Mouse (Mus musculus) heart, adult 18-20 months (tissue): ENCODE results near the gene Pias1. TPM values are rescaled to one million over a fixed set of nuclear protein-coding genes. Genes with fewer than 3 reads are reported as not detected.

Experiments used
- DNase-seq, 2 experiments: peaks; one replicate each; pipeline ENCODE4 v3.0.0; 2021 to 2022; ENCODE audit warnings: mixed read lengths in 1 of 2
- long read RNA-seq, 2 experiments: library from polyadenylated mRNA; stranded (forward); transcript quantifications; one replicate each; pipeline ENCODE4 v2.0.0; 2021
- total RNA-seq, 2 experiments: library from RNA; stranded (reverse); gene quantifications; 2 replicates each; pipeline ENCODE4 v1.2.3; 2021

Pias1 gene
- 10 to 100 TPM; 19.5 to 25.6 TPM for total RNA-seq
- long read RNA-seq, experiment 1, full-length matches to known transcripts = 11 of 22 reads
- long read RNA-seq, experiment 1, partial matches to known transcripts = 2 of 22 reads
- long read RNA-seq, experiment 1, other reads (novel, unspliced or antisense) = 9 of 22 reads
- long read RNA-seq, experiment 2, partial matches to known transcripts = 0 of 3 reads
- long read RNA-seq, experiment 2, other reads (novel, unspliced or antisense) = 3 of 3 reads

DNA sequence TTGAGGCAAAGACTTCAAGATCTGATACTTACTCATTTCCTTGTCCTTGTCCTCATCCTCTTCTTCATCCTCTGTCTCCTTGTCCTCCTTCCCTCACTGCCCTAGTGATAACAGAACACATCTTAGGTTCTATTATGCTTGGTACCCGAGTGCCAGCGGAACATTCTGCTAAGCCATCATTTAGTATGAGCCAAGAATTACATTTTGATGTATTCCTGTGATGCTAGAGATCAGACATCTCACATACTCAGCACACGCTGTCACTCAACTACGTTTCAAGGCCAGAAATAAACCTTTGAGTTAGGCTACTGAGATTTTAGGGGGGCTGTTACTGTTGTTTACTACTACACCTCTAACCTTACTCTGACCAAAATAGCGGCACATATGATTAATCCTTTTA is at the start of gene Pias1:
Pias1 (minus strand) TSS at position 101 of the 400 bp plus-strand sequence.
- no peak for DNase-seq

- no peak for DNase-seq
These were observed 47.7 kb upstream of the Pias1 start for GRCm38 (mm10) chr9:63035431-63035830.

DNA sequence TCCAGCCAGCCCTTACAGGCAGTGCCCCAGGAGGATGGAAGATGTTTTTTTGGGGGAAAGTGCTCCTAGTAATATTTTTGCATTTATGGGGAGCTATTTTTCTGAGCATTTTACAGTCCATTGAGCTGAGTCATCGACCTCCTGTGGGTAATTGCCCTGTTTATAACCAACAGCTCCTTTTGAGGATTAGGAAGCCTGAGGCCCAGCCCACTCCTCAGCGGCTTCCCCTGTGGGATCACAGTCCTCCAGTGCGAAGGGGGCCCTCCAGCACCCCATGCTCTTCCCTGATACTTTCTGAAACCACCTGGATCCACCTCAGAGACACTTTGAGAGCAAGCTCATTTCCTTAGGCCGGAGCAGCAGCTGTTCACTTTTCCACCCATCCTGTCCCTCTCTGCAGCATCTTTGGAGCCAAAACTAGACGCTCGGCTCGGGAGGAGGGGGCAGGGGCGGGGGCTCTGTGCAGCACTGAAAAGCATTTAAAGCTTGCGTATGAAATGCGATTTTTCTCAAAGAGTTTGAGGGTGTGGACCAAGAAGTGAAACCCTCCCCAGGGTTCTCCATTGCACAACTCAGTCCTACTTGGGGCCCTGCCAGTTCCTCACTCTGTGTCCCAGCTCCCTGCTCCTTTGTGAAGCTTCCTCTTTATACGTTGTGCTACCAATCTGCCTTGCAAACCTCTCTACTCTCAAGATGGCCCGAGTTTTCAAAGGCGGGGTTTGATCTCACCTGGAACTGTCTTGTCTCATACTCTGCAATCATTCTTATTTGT is 43.5 kb upstream of the Pias1 start:
- DNase-seq = peak; percentile 86 to 92

- DNase-seq = no peak
These were observed 34.8 kb upstream of the Pias1 start for GRCm38 (mm10) chr9:63022486-63022885.

GRCm38 (mm10) chr9:63007371-63007770 is 19.6 kb upstream of the Pias1 start:
- DNase-seq = no peak

GRCm38 (mm10) chr9:63006081-63006820 is 18.5 kb upstream of the Pias1 start:
- peak; percentile 22 to 49 for DNase-seq

- peak; percentile 33 to 71 for DNase-seq
These were observed 10.8 kb upstream of the Pias1 start for GRCm38 (mm10) chr9:62998561-62998960.

DNA sequence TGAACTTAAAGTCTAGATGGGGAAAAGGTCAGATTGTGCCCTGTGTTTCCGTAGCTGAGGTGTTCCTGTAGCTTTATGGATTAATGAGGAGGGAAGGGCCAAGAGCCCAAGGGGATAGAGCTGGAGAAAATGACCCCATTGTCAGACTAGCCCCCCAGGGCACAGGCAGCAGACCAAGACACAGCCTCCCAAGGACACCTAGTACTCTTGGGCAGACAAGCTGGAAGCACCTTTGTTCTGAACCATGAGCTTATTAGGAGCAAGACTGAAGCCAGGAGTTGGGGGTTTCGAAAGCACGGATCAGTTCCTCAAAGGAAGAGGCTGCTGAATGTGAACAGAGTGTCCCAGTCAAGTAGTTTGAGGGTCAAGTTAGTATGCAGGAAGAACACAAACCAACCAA is 9.9 kb upstream of the Pias1 start:
- DNase-seq = peak in 1 of 2 experiments; percentile 16

GRCm38 (mm10) chr9:62995186-62995585 is 7.5 kb upstream of the Pias1 start:
- DNase-seq = no peak

DNA sequence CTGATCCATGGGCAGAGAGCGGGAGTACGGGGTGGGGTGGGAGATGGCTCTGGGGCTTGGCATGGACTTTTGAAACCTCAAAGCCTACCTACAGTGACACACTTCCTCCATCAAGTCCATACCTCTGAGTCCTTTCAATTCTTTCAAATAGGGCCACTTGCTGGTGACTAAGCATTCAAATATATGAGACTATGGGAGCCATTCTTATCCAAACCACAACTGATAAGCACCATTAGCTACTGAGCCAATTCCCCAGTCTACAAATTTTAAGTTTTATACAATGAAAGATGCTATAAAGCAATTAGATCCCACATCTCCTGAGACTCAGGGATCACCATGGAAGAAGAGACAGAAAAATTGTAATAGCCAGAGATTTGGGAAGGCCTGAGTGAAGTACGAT is 2.4 kb upstream of the Pias1 start:
- DNase-seq = no peak

- peak; percentile 97 to 98 for DNase-seq
These were observed 6.9 kb downstream of the Pias1 start for GRCm38 (mm10) chr9:62980777-62981202.

GRCm38 (mm10) chr9:62980162-62980776 is 7.5 kb downstream of the Pias1 start:
- peak in 1 of 2 experiments; percentile 48 for DNase-seq

GRCm38 (mm10) chr9:62979461-62980161 is 8.1 kb downstream of the Pias1 start:
- no peak for DNase-seq

DNA sequence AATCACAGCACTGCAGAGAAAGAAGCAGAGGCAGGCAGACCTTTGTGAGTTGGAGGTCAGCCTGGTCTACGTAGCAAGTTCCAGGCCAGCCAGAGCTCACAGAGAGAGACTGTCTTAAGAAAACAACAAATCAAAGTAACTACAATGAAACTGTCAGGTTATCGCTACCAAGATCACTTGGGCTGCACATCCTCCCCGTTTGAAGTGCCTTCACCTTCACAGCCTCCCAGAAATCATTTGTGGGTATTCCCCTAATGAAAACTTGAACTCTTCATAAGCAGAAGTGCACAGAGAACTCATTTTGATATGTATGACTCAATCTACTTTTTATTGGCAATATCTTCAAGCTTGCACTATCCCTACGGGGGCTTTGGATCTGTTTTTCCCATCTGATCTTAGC is 10.6 kb downstream of the Pias1 start:
- DNase-seq = no peak

GRCm38 (mm10) chr9:62975830-62976229 is 11.9 kb downstream of the Pias1 start:
- no peak for DNase-seq

DNA sequence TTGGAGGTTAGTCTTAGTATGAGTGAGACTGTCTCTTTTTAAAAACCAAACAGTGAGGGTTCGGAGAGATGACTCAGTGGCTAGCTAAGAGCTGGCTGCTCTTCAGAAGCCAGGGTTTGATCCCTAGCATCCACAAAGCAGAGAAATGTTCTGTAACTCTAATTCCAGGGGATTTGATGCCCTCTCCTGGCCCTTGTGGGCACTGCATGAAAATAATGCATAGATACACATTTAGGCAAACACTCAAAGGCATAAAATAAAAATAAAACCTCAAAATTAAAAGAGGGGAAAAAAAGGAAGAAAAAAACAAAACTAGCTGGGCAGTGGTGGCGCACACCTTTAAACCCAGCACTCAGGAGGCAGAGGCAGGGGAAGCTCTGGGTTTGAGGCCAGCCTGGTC is 13.3 kb downstream of the Pias1 start:
- DNase-seq = peak in 1 of 2 experiments; percentile 52

DNA sequence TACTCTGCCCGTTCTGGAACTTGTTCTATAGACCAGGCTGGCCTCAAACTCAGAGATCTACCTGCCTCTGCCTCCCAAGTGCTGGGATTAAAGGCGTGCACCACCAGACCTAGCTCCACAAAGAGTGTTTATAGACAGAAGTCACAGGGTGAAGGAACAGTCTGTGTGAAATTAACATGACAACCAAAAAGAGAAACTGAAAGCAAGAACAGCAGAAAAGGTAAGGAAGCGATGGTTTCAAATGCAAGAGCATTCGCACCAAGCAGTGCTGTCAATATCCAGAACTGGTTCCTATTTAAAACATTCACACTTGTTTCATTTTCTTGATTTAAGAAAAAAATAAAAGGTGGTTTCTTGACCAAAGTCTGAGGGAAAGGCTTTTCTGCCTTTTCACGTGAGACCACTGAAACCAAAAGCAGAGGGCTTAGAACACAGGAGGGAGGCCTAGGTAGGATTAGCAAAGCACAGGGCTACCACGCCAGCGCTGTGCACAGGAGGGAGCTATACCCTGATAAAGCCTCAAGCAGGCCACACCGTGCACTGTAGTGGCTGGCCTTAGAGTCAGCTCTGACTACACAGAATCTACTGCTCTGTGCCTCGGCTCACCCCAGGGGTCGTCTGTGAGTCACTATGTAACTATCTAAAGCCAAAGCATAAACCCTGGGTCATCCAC is 15.5 kb downstream of the Pias1 start:
- DNase-seq = peak; percentile 37 to 49

GRCm38 (mm10) chr9:62970345-62970744 is 17.4 kb downstream of the Pias1 start:
- DNase-seq = no peak

- DNase-seq = no peak
These were observed 21.7 kb downstream of the Pias1 start for GRCm38 (mm10) chr9:62966018-62966417.

DNA sequence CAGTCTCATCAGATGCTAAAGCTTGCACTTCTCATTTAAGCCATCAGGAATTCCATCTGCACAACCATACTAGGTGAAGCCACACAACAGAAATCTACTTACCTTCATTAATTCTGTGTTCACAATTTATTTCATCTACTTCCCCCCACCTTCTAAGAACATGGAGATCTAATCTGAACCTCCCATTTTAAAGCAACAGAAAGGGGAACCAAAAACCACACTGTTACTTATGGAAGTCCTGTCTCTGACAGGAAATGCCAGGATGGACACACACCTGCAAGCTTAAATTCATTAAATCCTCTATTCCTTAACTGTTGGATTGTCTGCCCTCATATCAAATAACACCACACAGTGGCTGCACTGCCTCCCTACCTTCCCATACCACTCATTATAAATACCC is 35.0 kb downstream of the Pias1 start:
- no peak for DNase-seq

DNA sequence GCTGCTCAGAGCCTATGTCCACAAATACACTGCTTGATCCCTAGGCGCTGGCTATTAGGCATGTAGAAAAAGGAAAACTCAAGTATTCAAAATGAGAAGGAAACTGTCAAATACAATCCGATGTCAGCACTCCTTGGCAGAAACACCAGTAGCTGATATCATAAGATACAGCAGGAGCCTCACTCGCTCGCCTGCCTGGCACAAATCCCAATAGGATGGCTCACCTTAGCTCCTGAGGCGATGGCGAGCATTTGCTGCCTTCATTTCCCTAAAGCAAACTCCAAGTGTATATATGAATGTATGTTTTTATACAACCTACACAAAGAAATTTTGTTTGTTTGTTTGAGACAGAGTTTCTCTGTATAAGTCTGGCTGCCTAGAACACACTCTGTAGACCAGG is 42.4 kb downstream of the Pias1 start:
- DNase-seq = no peak
